Mouse (Mus musculus): ENCODE data around the gene M6pr. TPM values are rescaled to one million over a fixed set of nuclear protein-coding genes. Genes with fewer than 3 reads are reported as not detected.

The M6pr gene
- polyA plus RNA-seq, 1 experiment, result 81.4 TPM

DNA sequence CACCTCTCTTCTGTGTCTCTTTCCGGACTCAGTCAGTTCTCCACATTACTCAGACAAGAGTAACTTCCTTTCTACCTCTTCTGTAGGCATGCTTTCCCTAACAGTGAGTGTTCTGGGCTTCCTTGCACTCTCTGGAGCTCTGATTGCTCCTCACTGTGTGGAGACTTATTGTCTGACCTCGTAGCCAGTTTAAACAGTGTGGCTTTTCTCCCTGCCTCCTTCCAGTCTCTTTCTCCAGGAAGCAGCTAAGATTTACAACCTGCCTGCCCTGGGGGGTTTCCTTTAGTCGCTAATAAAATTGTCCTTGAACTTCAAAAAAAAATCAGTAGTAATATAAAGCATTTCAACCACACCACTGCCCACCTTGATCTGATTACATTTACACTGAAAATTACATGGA is 18.3 kb upstream of the M6pr start:
- Histone ChIP-seq H3K27ac (ENCODE audit: control insufficient read depth, insufficient read depth, low read length) (no peak overlapping the region), H3K4me3 (ENCODE audit: control insufficient read depth, insufficient read depth, low read length) (no peak overlapping the region), H3K4me1 (replicated peaks; ENCODE audit: control insufficient read depth, insufficient read depth, low read length) (no peaks in the 10 kb centered on the region; the same call in 1 of the 2 replicates), H3K36me3 (ENCODE audit: control insufficient read depth, insufficient read depth, low read length) (no peaks in the 10 kb centered on the region), H3K27me3 (ENCODE audit: control insufficient read depth, insufficient read depth, low read length) (no peaks in the 10 kb centered on the region; the same call in 1 of the 2 replicates)
- TF ChIP-seq POLR2A (IDR thresholded peaks at IDR 0.05; ENCODE audit: control insufficient read depth, extremely low read depth, insufficient read depth, low read length, poor library complexity) (no peak), CTCF (IDR thresholded peaks at IDR 0.05; ENCODE audit: borderline replicate concordance, control insufficient read depth, extremely low read depth, insufficient read depth, low read length, poor library complexity) (no peak)
- WGBS, result 59% methylated on average over 3 of the region's 3 CpGs
- no peak for DNase-seq

DNA sequence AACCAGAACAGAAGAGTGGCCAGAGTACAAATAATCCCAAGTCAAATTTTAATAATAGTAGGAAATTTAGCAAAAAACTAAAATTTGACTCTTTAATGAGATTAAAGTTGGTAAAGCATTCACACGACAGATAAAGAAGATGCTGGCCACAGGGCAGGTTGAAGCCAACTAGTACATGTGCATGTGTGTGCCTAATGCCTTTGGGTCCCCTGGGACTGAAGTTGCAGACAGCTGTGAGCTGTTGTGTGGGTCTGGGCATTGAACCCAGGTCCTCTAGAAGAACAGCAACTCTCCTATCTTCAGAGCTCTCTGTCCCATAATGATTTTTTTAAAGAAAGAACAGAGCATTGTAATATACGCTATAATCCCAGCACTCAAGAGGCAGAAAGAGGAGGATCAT is 17.3 kb upstream of the M6pr start:
- no peaks in the 10 kb centered on the region; the same call in 1 of the 2 replicates for H3K27me3 ChIP-seq (ENCODE audit: control insufficient read depth, insufficient read depth, low read length)
- H3K4me3 ChIP-seq (ENCODE audit: control insufficient read depth, insufficient read depth, low read length), result no peak overlapping the region
- no peaks in the 10 kb centered on the region for H3K36me3 ChIP-seq (ENCODE audit: control insufficient read depth, insufficient read depth, low read length)
- no peak overlapping the region for H3K27ac ChIP-seq (ENCODE audit: control insufficient read depth, insufficient read depth, low read length)
- TF ChIP-seq POLR2A (IDR thresholded peaks at IDR 0.05; ENCODE audit: control insufficient read depth, extremely low read depth, insufficient read depth, low read length, poor library complexity) (no peak), CTCF (IDR thresholded peaks at IDR 0.05; ENCODE audit: borderline replicate concordance, control insufficient read depth, extremely low read depth, insufficient read depth, low read length, poor library complexity) (no peak)
- no peaks in the 10 kb centered on the region; the same call in 1 of the 2 replicates for H3K4me1 ChIP-seq (replicated peaks; ENCODE audit: control insufficient read depth, insufficient read depth, low read length)
- DNase-seq, result no peak
- WGBS, result 68% methylated on average over 2 of the region's 2 CpGs

DNA sequence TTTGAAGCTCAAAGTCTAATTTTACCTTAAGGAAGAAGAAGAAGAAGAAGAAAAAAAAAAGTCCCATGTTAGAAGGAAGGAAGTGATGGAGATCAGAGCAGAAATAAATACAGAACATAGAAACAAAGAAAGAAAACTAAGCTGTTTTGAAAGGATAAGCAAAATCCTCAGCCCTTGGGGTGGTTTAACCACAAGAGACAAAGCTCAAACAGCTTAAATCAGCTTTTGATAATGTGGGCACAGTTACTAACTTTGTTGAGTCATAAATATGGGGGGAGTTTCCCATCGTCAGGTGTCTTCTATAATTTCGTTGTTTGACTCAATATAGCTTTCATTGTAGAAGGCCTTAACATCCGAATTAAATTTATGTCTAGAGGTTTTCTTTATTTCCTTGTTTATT is 16.8 kb upstream of the M6pr start:
- Histone ChIP-seq H3K27me3 (ENCODE audit: control insufficient read depth, insufficient read depth, low read length) (no peaks in the 10 kb centered on the region; the same call in 1 of the 2 replicates), H3K27ac (ENCODE audit: control insufficient read depth, insufficient read depth, low read length) (no peak overlapping the region), H3K4me1 (replicated peaks; ENCODE audit: control insufficient read depth, insufficient read depth, low read length) (no peaks in the 10 kb centered on the region; the same call in 1 of the 2 replicates), H3K4me3 (ENCODE audit: control insufficient read depth, insufficient read depth, low read length) (no peak overlapping the region), H3K36me3 (ENCODE audit: control insufficient read depth, insufficient read depth, low read length) (no peaks in the 10 kb centered on the region)
- TF ChIP-seq CTCF (IDR thresholded peaks at IDR 0.05; ENCODE audit: borderline replicate concordance, control insufficient read depth, extremely low read depth, insufficient read depth, low read length, poor library complexity) (no peak), POLR2A (IDR thresholded peaks at IDR 0.05; ENCODE audit: control insufficient read depth, extremely low read depth, insufficient read depth, low read length, poor library complexity) (no peak)
- WGBS, result 5% methylated on average over 3 of the region's 3 CpGs
- DNase-seq, result no peak

DNA sequence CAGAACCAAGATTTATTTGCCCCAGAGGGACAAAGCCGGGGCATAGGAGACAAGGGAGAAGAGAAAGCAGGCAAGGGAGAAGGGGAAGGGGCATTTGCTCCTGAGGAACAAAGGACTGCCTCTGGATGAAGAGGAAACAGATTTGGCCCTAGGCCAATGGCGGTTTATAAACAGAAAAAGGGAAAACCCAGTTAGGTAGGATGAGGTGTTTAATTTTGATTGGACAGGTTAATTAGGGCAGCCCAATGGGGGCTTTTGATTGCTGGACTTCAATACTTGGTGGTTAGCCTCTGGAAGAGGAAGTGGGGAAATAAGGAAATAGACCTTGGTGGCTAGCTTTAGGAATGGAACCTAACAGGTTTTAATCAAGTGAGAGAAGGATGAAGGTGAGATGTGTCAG is 16.3 kb upstream of the M6pr start:
- Histone ChIP-seq H3K27me3 (ENCODE audit: control insufficient read depth, insufficient read depth, low read length) (no peaks in the 10 kb centered on the region; the same call in 1 of the 2 replicates), H3K4me1 (replicated peaks; ENCODE audit: control insufficient read depth, insufficient read depth, low read length) (no peaks in the 10 kb centered on the region; the same call in none of the 2 replicates), H3K36me3 (ENCODE audit: control insufficient read depth, insufficient read depth, low read length) (no peaks in the 10 kb centered on the region), H3K4me3 (ENCODE audit: control insufficient read depth, insufficient read depth, low read length) (no peak overlapping the region), H3K27ac (ENCODE audit: control insufficient read depth, insufficient read depth, low read length) (no peak overlapping the region)
- TF ChIP-seq POLR2A (IDR thresholded peaks at IDR 0.05; ENCODE audit: control insufficient read depth, extremely low read depth, insufficient read depth, low read length, poor library complexity) (no peak), CTCF (IDR thresholded peaks at IDR 0.05; ENCODE audit: borderline replicate concordance, control insufficient read depth, extremely low read depth, insufficient read depth, low read length, poor library complexity) (no peak)
- WGBS, result 25% methylated on average over 2 of the region's 2 CpGs
- no peak for DNase-seq

DNA sequence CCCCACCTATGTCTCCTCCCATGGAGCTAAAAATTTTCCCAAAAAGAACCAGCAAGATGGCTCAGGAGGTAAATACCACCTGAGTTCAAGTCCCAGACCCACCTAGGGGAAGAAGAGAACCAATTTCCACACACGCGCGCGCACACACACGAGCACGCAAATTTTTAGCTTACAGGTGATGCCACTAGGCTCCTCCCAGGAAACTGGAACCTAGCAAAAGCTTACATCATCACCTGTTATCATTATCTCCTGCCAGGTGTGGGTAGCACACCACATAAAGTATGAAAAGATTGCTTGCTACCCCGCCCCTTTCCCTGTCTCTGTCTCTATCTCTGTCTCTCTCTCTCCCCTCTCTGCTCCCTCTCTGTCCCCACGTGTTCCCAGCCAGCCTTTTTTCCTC is 15.4 kb upstream of the M6pr start:
- DNase-seq, result no peak
- H3K27me3 ChIP-seq (ENCODE audit: control insufficient read depth, insufficient read depth, low read length), result no peaks in the 10 kb centered on the region; the same call in 1 of the 2 replicates
- H3K36me3 ChIP-seq (ENCODE audit: control insufficient read depth, insufficient read depth, low read length), result no peaks in the 10 kb centered on the region
- H3K4me1 ChIP-seq (replicated peaks; ENCODE audit: control insufficient read depth, insufficient read depth, low read length), result no peaks in the 10 kb centered on the region; the same call in none of the 2 replicates
- TF ChIP-seq POLR2A (IDR thresholded peaks at IDR 0.05; ENCODE audit: control insufficient read depth, extremely low read depth, insufficient read depth, low read length, poor library complexity), result no peak
- no peak for TF ChIP-seq CTCF (IDR thresholded peaks at IDR 0.05; ENCODE audit: borderline replicate concordance, control insufficient read depth, extremely low read depth, insufficient read depth, low read length, poor library complexity)
- no peak overlapping the region for H3K27ac ChIP-seq (ENCODE audit: control insufficient read depth, insufficient read depth, low read length)
- no peak overlapping the region for H3K4me3 ChIP-seq (ENCODE audit: control insufficient read depth, insufficient read depth, low read length)
- WGBS, result 89% methylated on average over 8 of the region's 8 CpGs

DNA sequence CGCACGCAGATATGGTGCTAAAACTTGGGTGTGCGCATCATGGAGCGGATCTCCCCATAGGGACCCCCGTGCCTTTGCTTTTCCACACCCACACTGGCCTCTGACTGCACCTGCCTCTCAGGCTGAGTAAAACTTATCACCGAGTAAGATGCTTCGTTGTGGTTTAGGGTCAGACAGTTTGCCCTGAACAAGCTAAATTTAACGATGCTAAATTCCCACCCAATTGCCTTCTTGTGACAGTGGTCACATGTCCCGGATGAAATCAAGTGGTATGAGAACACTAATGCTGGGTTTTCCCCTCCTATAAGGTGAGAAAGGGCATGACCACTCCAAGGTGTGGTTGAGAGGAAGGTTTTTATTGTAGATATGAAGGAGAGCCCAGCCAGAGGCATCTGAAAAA is 14.7 kb upstream of the M6pr start:
- H3K4me1 ChIP-seq (replicated peaks; ENCODE audit: control insufficient read depth, insufficient read depth, low read length), result no peaks in the 10 kb centered on the region; the same call in none of the 2 replicates
- no peaks in the 10 kb centered on the region for H3K36me3 ChIP-seq (ENCODE audit: control insufficient read depth, insufficient read depth, low read length)
- no peak overlapping the region for H3K4me3 ChIP-seq (ENCODE audit: control insufficient read depth, insufficient read depth, low read length)
- TF ChIP-seq POLR2A (IDR thresholded peaks at IDR 0.05; ENCODE audit: control insufficient read depth, extremely low read depth, insufficient read depth, low read length, poor library complexity) (no peak), CTCF (IDR thresholded peaks at IDR 0.05; ENCODE audit: borderline replicate concordance, control insufficient read depth, extremely low read depth, insufficient read depth, low read length, poor library complexity) (no peak)
- 47% methylated on average over 9 of the region's 9 CpGs for WGBS
- H3K27me3 ChIP-seq (ENCODE audit: control insufficient read depth, insufficient read depth, low read length), result no peaks in the 10 kb centered on the region; the same call in 1 of the 2 replicates
- H3K27ac ChIP-seq (ENCODE audit: control insufficient read depth, insufficient read depth, low read length), result no peak overlapping the region
- no peak for DNase-seq

DNA sequence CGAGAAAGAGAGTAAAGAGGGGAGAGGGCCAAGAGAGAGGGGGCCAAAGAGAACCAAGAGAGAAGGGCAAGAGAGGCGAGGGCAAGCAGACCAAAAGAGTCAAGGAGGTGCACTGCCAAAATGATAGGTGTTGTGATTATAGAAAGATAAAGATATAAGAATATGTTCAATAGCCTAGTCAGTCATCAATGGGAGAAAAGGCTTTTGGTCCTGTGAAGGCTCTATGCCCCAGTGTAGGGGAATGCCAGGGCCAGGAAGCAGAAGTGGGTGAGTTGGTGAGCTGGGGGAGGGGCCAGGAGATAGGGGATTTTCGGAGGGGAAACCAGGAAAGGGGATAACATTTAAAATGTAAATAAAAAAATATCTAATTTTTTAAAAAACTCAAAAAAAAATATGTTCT is 14.2 kb upstream of the M6pr start:
- DNase-seq, result no peak
- Histone ChIP-seq H3K36me3 (ENCODE audit: control insufficient read depth, insufficient read depth, low read length) (no peaks in the 10 kb centered on the region), H3K27me3 (ENCODE audit: control insufficient read depth, insufficient read depth, low read length) (no peaks in the 10 kb centered on the region; the same call in 1 of the 2 replicates), H3K4me1 (replicated peaks; ENCODE audit: control insufficient read depth, insufficient read depth, low read length) (no peaks in the 10 kb centered on the region; the same call in none of the 2 replicates), H3K27ac (ENCODE audit: control insufficient read depth, insufficient read depth, low read length) (no peak overlapping the region), H3K4me3 (ENCODE audit: control insufficient read depth, insufficient read depth, low read length) (no peak overlapping the region)
- TF ChIP-seq POLR2A (IDR thresholded peaks at IDR 0.05; ENCODE audit: control insufficient read depth, extremely low read depth, insufficient read depth, low read length, poor library complexity) (no peak), CTCF (IDR thresholded peaks at IDR 0.05; ENCODE audit: borderline replicate concordance, control insufficient read depth, extremely low read depth, insufficient read depth, low read length, poor library complexity) (no peak)
- WGBS, result 62% methylated on average over 3 of the region's 3 CpGs
